Mouse (Mus musculus) CH12.LX (cell line): Measurements from ENCODE around the gene 6030468B19Rik. TPM values are rescaled to one million over a fixed set of nuclear protein-coding genes. Genes with fewer than 3 reads are reported as not detected.

Experiments used
- DNase-seq: peaks from one replicate; pipeline ENCODE4 v3.0.0-alpha.2; 2013; ENCODE audit errors: extremely low read depth
- H3K27ac ChIP-seq: 2 replicates; pipeline ENCODE4 v1.5.1; 2012; ENCODE audit warnings: low read depth, mild to moderate bottlenecking, control low read depth, moderate library complexity; ENCODE audit not compliant: insufficient read depth
- H3K27me3 ChIP-seq: replicated peaks from 2 replicates; pipeline ENCODE3; 2012; ENCODE audit warnings: inconsistent platforms
- H3K36me3 ChIP-seq, 2 experiments: replicated peaks in 1 of 2; 2 replicates each; pipeline versions ENCODE3 to v1.6.1; 2012; ENCODE audit warnings: inconsistent platforms in 1 of 2, low read length in 1 of 2, mild to moderate bottlenecking in 1 of 2, mixed read lengths in 1 of 2, moderate library complexity in 1 of 2; ENCODE audit not compliant: control insufficient read depth in 1 of 2, insufficient read depth in 1 of 2
- H3K4me1 ChIP-seq, 2 experiments: 2 replicates each; pipeline ENCODE4 v1.6.1; 2012; ENCODE audit warnings: inconsistent platforms in 1 of 2, moderate library complexity in 1 of 2; ENCODE audit not compliant: insufficient read depth in 2 of 2, control insufficient read depth in 1 of 2
- H3K4me2 ChIP-seq: 2 replicates; pipeline ENCODE4 v1.6.1; 2012; ENCODE audit warnings: low read depth, mild to moderate bottlenecking, control low read depth; ENCODE audit not compliant: poor library complexity, insufficient read depth, severe bottlenecking
- H3K4me3 ChIP-seq, 3 experiments: fragments of 150-350 bp in 1 of 3; sonication (generic) in 1 of 3; replicated peaks in 1 of 3; 2 replicates each; pipeline versions ENCODE3 to v1.5.1; 2011 to 2012; ENCODE audit warnings: low read depth in 2 of 3, low read length in 2 of 3, mild to moderate bottlenecking in 2 of 3, moderate library complexity in 2 of 3, control low read depth in 1 of 3, improper control_type of control experiment in 1 of 3, inconsistent platforms in 1 of 3, mixed read lengths in 1 of 3; ENCODE audit not compliant: poor library complexity in 1 of 3
- H3K79me2 ChIP-seq: replicated peaks from 2 replicates; pipeline ENCODE4 v1.6.1; 2012; ENCODE audit warnings: mild to moderate bottlenecking, moderate library complexity; ENCODE audit not compliant: control insufficient read depth, poor library complexity, insufficient read depth, severe bottlenecking; ENCODE audit errors: extremely low read depth
- H3K9ac ChIP-seq: 2 replicates; pipeline ENCODE4 v1.6.1; 2012; ENCODE audit warnings: low read depth, mild to moderate bottlenecking, control low read depth, moderate library complexity; ENCODE audit not compliant: insufficient read depth
- H3K9me3 ChIP-seq: replicated peaks from 2 replicates; pipeline ENCODE3; 2012; ENCODE audit warnings: low read length, inconsistent platforms, mixed read lengths
- CHD1 ChIP-seq: IDR thresholded peaks from 2 replicates; pipeline ENCODE4 v1.6.1; 2012; ENCODE audit warnings: low read depth, low read length, improper control_type of control experiment, inconsistent platforms
- CHD2 ChIP-seq: IDR thresholded peaks from 2 replicates; pipeline ENCODE4 v1.6.1; 2011; ENCODE audit warnings: low read length, improper control_type of control experiment
- ELF1 ChIP-seq: IDR thresholded peaks from 2 replicates; pipeline ENCODE4 v1.6.1; 2014; ENCODE audit warnings: low read depth, mild to moderate bottlenecking, inconsistent platforms, low read length, improper control_type of control experiment
- ETS1 ChIP-seq: conservative IDR thresholded peaks from 2 replicates; pipeline ENCODE4 v1.6.1; 2012; ENCODE audit warnings: low read depth, mild to moderate bottlenecking, inconsistent platforms, low read length, improper control_type of control experiment, moderate library complexity
- GABPA ChIP-seq: IDR thresholded peaks from 2 replicates; pipeline ENCODE4 v1.6.1; 2012; ENCODE audit warnings: low read depth, low read length, improper control_type of control experiment, inconsistent platforms; ENCODE audit not compliant: insufficient replicate concordance
- JUN ChIP-seq: IDR thresholded peaks from 2 replicates; pipeline ENCODE4 v1.6.1; 2011; ENCODE audit warnings: low read depth, mild to moderate bottlenecking, low read length, improper control_type of control experiment, moderate library complexity; ENCODE audit not compliant: insufficient read depth
- KAT2A ChIP-seq: IDR thresholded peaks from 2 replicates; pipeline ENCODE4 v1.6.1; 2012; ENCODE audit warnings: low read length, improper control_type of control experiment, inconsistent platforms; ENCODE audit not compliant: insufficient replicate concordance
- MAX ChIP-seq: IDR thresholded peaks from 2 replicates; pipeline ENCODE4 v1.6.1; 2011; ENCODE audit warnings: low read length, improper control_type of control experiment
- MAZ ChIP-seq: IDR thresholded peaks from 2 replicates; pipeline ENCODE4 v1.6.1; 2012; ENCODE audit warnings: low read depth, mild to moderate bottlenecking, inconsistent platforms, low read length, improper control_type of control experiment, moderate library complexity
- MEF2A ChIP-seq: IDR thresholded peaks from 2 replicates; pipeline ENCODE4 v1.6.1; 2014; ENCODE audit warnings: low read depth, mild to moderate bottlenecking, inconsistent platforms, low read length, improper control_type of control experiment, borderline replicate concordance
- MYC ChIP-seq: IDR thresholded peaks from 2 replicates; pipeline ENCODE4 v1.6.1; 2011; ENCODE audit warnings: low read depth, mild to moderate bottlenecking, improper control_type of control experiment, low read length
- NELFE ChIP-seq: IDR thresholded peaks from 2 replicates; pipeline ENCODE4 v1.6.1; 2011; ENCODE audit warnings: low read depth, low read length, improper control_type of control experiment
- POLR2A ChIP-seq: IDR thresholded peaks from 2 replicates; pipeline ENCODE4 v1.6.1; 2011; ENCODE audit warnings: low read depth, mild to moderate bottlenecking, improper control_type of control experiment, low read length
- RAD21 ChIP-seq: IDR thresholded peaks from 2 replicates; pipeline ENCODE4 v1.6.1; 2011; ENCODE audit warnings: low read depth, mild to moderate bottlenecking, low read length, improper control_type of control experiment, moderate library complexity
- RCOR1 ChIP-seq: conservative IDR thresholded peaks from 2 replicates; pipeline ENCODE4 v1.6.1; 2012; ENCODE audit warnings: low read depth, mild to moderate bottlenecking, inconsistent platforms, low read length, improper control_type of control experiment
- SMC3 ChIP-seq: IDR thresholded peaks from 2 replicates; pipeline ENCODE4 v1.6.1; 2011; ENCODE audit warnings: low read depth, low read length, improper control_type of control experiment
- TBP ChIP-seq: conservative IDR thresholded peaks from 2 replicates; pipeline ENCODE4 v1.6.1; 2011; ENCODE audit warnings: low read depth, low read length, improper control_type of control experiment
- TCF12 ChIP-seq: IDR thresholded peaks from 2 replicates; pipeline ENCODE4 v1.6.1; 2014; ENCODE audit warnings: low read depth, mild to moderate bottlenecking, inconsistent platforms, low read length, improper control_type of control experiment
- UBTF ChIP-seq: IDR thresholded peaks from 2 replicates; pipeline ENCODE4 v1.6.1; 2012; ENCODE audit warnings: low read depth, mild to moderate bottlenecking, inconsistent platforms, low read length, improper control_type of control experiment, moderate library complexity
- USF2 ChIP-seq: conservative IDR thresholded peaks from 2 replicates; pipeline ENCODE4 v1.6.1; 2011; ENCODE audit warnings: low read depth, low read length, improper control_type of control experiment
- ZKSCAN1 ChIP-seq: IDR thresholded peaks from 2 replicates; pipeline ENCODE4 v1.6.1; 2012; ENCODE audit warnings: low read depth, inconsistent platforms, low read length, improper control_type of control experiment, borderline replicate concordance
- ZMIZ1 ChIP-seq: IDR thresholded peaks from 2 replicates; pipeline ENCODE4 v1.6.1; 2012; ENCODE audit warnings: low read depth, mild to moderate bottlenecking, inconsistent platforms, low read length, improper control_type of control experiment
- ZNF384 ChIP-seq: IDR thresholded peaks from 2 replicates; pipeline ENCODE4 v1.6.1; 2012; ENCODE audit warnings: low read depth, low read length, improper control_type of control experiment, inconsistent platforms
- dilution Hi-C: fragments of 300-500 bp; cut with MboI; formaldehyde crosslinking; loops from 2 replicates; pipeline ENCODE4 v1.14.3; 2020; ENCODE audit warnings: low sequenced_read_pairs; ENCODE audit not compliant: extremely low pct_unique_long_range_greater_than_20kb, extremely low pct_ligation_motif_present
- in situ Hi-C: fragments of 300-500 bp; cut with MboI; formaldehyde crosslinking; loops from 3 replicates; pipeline ENCODE4 v1.14.3; 2019; ENCODE audit warnings: low sequenced_read_pairs, low pct_ligation_motif_present, low pct_unique_long_range_greater_than_20kb, mixed read lengths
- polyA plus RNA-seq: library from polyadenylated mRNA; unstranded; fragments of >175 nt; gene quantifications from 2 replicates; pipeline ENCODE4 v1.2.1, GENCODE M21; 2012; ENCODE audit warnings: low read depth; ENCODE audit not compliant: insufficient read length
- total RNA-seq, 2 experiments: library from RNA; depleted of rRNA; stranded (reverse); fragments of 300-350 nt in 1 of 2; fragments of >200 nt in 1 of 2; gene quantifications; 2 replicates each; pipeline ENCODE4 v1.2.3; 2012 to 2014

6030468B19Rik gene
- total and polyA plus RNA-seq, 3 experiments: 0.93 to 1.7 (median 1.5) TPM

- dilution Hi-C loops (no loop called here), in situ Hi-C loops (no loop called here)
- Histone ChIP-seq H3K9me3 (no peaks in the 10 kb centered on the region), H3K9ac (no peak overlapping the region), H3K4me3 (no peak overlapping the region), H3K27me3 (no peaks in the 10 kb centered on the region), H3K27ac (no peak overlapping the region), H3K79me2 (no peaks in the 10 kb centered on the region), H3K36me3 (peaks cover 0 to 28% of the 10 kb centered on the region in 2 experiments), H3K4me2 (no peak overlapping the region), H3K4me1 (peaks cover 31 to 83% of the 10 kb centered on the region in 2 experiments)
- TF ChIP-seq ELF1: 0 out of 2 replicates have a peak, but pooled peaks have one; percentile 19
- TF ChIP-seq ETS1: no peak
- no peak for DNase-seq
These were observed 5.8 kb downstream of the 6030468B19Rik start for GRCm38 (mm10) chr11:117803166-117803688.

- peaks cover 21 to 68% of the 10 kb centered on the region in 2 experiments for H3K4me1 ChIP-seq
These were observed 9.3 kb downstream of the 6030468B19Rik start for GRCm38 (mm10) chr11:117806781-117807180.

GRCm38 (mm10) chr11:117809407-117810311 lies 12.2 kb downstream of the 6030468B19Rik start, which contains the start of the genes Gm20708 and Syngr2:
Gm20708 (plus strand) TSS chr11:117809668.
Syngr2 (plus strand) TSS chr11:117809668.
- Histone ChIP-seq H3K9ac (peak within 1 kb of the TSS; percentile 73), H3K9me3 (no peaks in the 10 kb centered on the region), H3K4me3 (peak within 1 kb of the TSS; percentile 80 to 98 (median 93)), H3K27ac (peak within 1 kb of the TSS; percentile 68), H3K4me1 (peaks cover 28 to 75% of the 10 kb centered on the region in 2 experiments), H3K27me3 (no peaks in the 10 kb centered on the region), H3K4me2 (peak within 1 kb of the TSS; percentile 67), H3K36me3 (peaks cover 33 to 50% of the 10 kb centered on the region in 2 experiments), H3K79me2 (peaks cover 52% of the 10 kb centered on the region)
- DNase-seq: peak; percentile 67
- dilution Hi-C loops: no loop called here
- in situ Hi-C loops: no loop called here
- peak; percentile 61; the same call in 1 of the 2 replicates for TF ChIP-seq ELF1
- TF ChIP-seq CHD2: peak; percentile 5; the same call in 1 of the 2 replicates
- no peak for TF ChIP-seq ZNF384
- TF ChIP-seq SMC3: peak; percentile 1; the same call in 1 of the 2 replicates
- TF ChIP-seq NELFE: peak; percentile 71
- TF ChIP-seq MYC: peak; percentile 66
- TF ChIP-seq RCOR1: no peak
- no peak; the same call in 1 of the 2 replicates for TF ChIP-seq TBP
- TF ChIP-seq TCF12: peak; percentile 70
- no peak for TF ChIP-seq JUN
- 0 out of 2 replicates have a peak, but pooled peaks have one; percentile 17 for TF ChIP-seq MEF2A
- TF ChIP-seq CHD1: no peak; the same call in 1 of the 2 replicates
- no peak for TF ChIP-seq RAD21
- TF ChIP-seq UBTF: peak; percentile 88; the same call in 1 of the 2 replicates
- no peak for TF ChIP-seq GABPA
- TF ChIP-seq USF2: no peak
- no peak for TF ChIP-seq KAT2A
- 0 out of 2 replicates have a peak, but pooled peaks have one; percentile 60 for TF ChIP-seq ZMIZ1
- TF ChIP-seq MAX: peak; percentile 91
- peak; percentile 81 for TF ChIP-seq POLR2A

More at GRCm38 (mm10) chr11:117806781-117807180, 9.3 kb downstream of the 6030468B19Rik start:
- peaks cover 24% of the 10 kb centered on the region for H3K79me2 ChIP-seq
- no peaks in the 10 kb centered on the region for H3K27me3 ChIP-seq
- no peak overlapping the region for H3K4me2 ChIP-seq
- H3K9ac ChIP-seq: no peak overlapping the region
- no peaks in the 10 kb centered on the region for H3K9me3 ChIP-seq
- no peak for TF ChIP-seq MAZ
- TF ChIP-seq JUN: no peak
- peak; percentile 98 for TF ChIP-seq ZKSCAN1
- TF ChIP-seq, all 38 proteins: peak for 1
- dilution Hi-C loops: no loop called here
- H3K4me3 ChIP-seq: no peak overlapping the region
- in situ Hi-C loops: no loop called here
- no peak overlapping the region for H3K27ac ChIP-seq
- peaks cover 5 to 34% of the 10 kb centered on the region in 2 experiments for H3K36me3 ChIP-seq
- DNase-seq: no peak
